Mouse (Mus musculus): ENCODE measurements around the gene Tie1. TPM values are rescaled to one million over a fixed set of nuclear protein-coding genes. Genes with fewer than 3 reads are reported as not detected.

Tie1 gene
- polyA plus RNA-seq (2012; rRNA removed), result 62.5 and 72.4 TPM in 2 replicates

GRCm38 (mm10) chr4:118489717-118490132 lies at the start of gene Tie1:
Gene Tie1 (minus strand): TSS chr4:118490061.

GRCm38 (mm10) chr4:118526408-118527334 lies 36.8 kb upstream of the Tie1 start, which contains the start of gene 2610528J11Rik:
Gene 2610528J11Rik (plus strand): TSS chr4:118526999.

GRCm38 (mm10) chr4:118457345-118457975 lies 32.4 kb downstream of the Tie1 start, which contains the start of gene Mpl:
Gene Mpl (minus strand): TSS chr4:118457513.

GRCm38 (mm10) chr4:118436820-118437603 lies 52.8 kb downstream of the Tie1 start, which contains the start of gene Cdc20:
Gene Cdc20 (minus strand): TSS chr4:118437352.

GRCm38 (mm10) chr4:118427768-118428451 lies 62.0 kb downstream of the Tie1 start, which contains the start of gene Elovl1:
Gene Elovl1 (plus strand): TSS chr4:118428093.

Other genes with a start within 250 kb of the Tie1 start
- 139 and 147 TPM in 2 replicates for gene Ptprf, start 198.7 kb downstream of the Tie1 start, polyA plus RNA-seq (2012; rRNA removed)
- 39.0 and 47.1 TPM in 2 replicates for gene Szt2, start 80.8 kb downstream of the Tie1 start, polyA plus RNA-seq (2012; rRNA removed)
- gene Med8, start 80.7 kb downstream of the Tie1 start, polyA plus RNA-seq (2012; rRNA removed), result 22.4 and 28.4 TPM in 2 replicates
- gene Elovl1, start 62.0 kb downstream of the Tie1 start, polyA plus RNA-seq (2012; rRNA removed), result 195 and 237 TPM in 2 replicates
- 38.7 and 71.9 TPM in 2 replicates for gene Cdc20, start 52.7 kb downstream of the Tie1 start, polyA plus RNA-seq (2012; rRNA removed)
- 0.09 and 0.16 TPM in 2 replicates for gene Mpl, start 32.5 kb downstream of the Tie1 start, polyA plus RNA-seq (2012; rRNA removed)
- gene 2610528J11Rik, start 36.9 kb upstream of the Tie1 start, polyA plus RNA-seq (2012; rRNA removed), result 10.5 and 10.7 TPM in 2 replicates
- 16.5 and 17.4 TPM in 2 replicates for gene Tmem125, start 54.0 kb upstream of the Tie1 start, polyA plus RNA-seq (2012; rRNA removed)
- 1.4 TPM in 2 replicates for gene Cfap57, start 130.7 kb upstream of the Tie1 start, polyA plus RNA-seq (2012; rRNA removed)
- 23.4 and 28.9 TPM in 2 replicates for gene Ebna1bp2, start 130.7 kb upstream of the Tie1 start, polyA plus RNA-seq (2012; rRNA removed)
- not detected in 2 replicates for gene Olfr62, start 168.9 kb upstream of the Tie1 start, polyA plus RNA-seq (2012; rRNA removed)
- gene Olfr1342, start 202.7 kb upstream of the Tie1 start, polyA plus RNA-seq (2012; rRNA removed), result not detected in 2 replicates
- gene Olfr1341, start 213.5 kb upstream of the Tie1 start, polyA plus RNA-seq (2012; rRNA removed), result not detected in 2 replicates
- gene Olfr1340, start 230.1 kb upstream of the Tie1 start, polyA plus RNA-seq (2012; rRNA removed), result not detected in 2 replicates
- not detected in 2 replicates for gene Olfr1339, start 242.1 kb upstream of the Tie1 start, polyA plus RNA-seq (2012; rRNA removed)

Measured in ovary, adult 2 months (tissue).